Mouse (Mus musculus): ENCODE measurements around the gene Aknad1.

DNA sequence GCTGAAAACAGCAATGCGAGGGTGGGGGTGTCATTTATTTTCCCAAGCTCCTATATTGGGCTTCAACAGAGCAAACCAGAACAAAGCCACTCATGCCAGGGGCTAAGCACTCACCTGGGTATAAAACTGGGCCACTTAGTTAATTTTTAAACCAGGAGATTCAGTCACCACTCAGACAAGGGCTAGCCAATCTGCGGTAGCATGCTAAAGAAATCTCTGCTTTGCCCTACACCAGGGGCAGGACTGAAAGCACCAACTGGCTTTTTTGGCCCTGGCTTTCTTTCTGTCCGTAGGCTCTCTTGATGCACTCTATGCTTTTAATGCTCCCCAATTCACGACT is 49.0 kb downstream of the Aknad1 start:
- TF ChIP-seq CTCF (IDR thresholded peaks at IDR 0.05; ENCODE audit: borderline replicate concordance, insufficient read depth, low read length) (no peak), POLR2A (IDR thresholded peaks at IDR 0.05; ENCODE audit: low read depth, low read length) (no peak)

Measured in embryonic fibroblast, embryonic 13.5 days (primary cell).